Mouse (Mus musculus): ENCODE results near the gene Gm27027.

DNA sequence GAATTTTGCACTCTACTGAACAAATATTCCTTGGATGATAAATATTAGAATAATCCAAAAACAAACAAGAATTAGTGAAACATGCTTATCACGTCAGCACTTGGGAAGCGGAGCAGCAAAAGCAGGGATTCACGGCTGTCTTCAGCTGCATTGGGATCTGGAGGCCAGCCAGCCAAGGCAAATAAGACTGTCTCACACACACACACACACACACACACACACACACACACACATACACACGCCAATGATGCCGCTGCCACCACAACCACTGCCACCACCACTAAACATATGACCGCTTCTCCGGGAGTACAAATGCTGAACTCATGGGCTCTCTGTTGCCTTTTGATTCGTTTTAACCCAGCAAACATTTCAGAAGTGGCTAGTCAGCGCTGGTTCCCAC, 42.4 kb downstream of the Gm27027 start:
- TF ChIP-seq POLR2A (IDR thresholded peaks at IDR 0.05; ENCODE audit: extremely low read depth, insufficient read depth, low read length) (no peak), CTCF (IDR thresholded peaks at IDR 0.05; ENCODE audit: low read depth, low read length) (no peak)
